Mouse (Mus musculus) lung, postnatal 14 days (tissue): ENCODE results near the gene Efna4.

ENCODE experiments used
- DNase-seq: peaks from one replicate; pipeline ENCODE4 v3.0.0; 2021

The Efna4 gene

DNA sequence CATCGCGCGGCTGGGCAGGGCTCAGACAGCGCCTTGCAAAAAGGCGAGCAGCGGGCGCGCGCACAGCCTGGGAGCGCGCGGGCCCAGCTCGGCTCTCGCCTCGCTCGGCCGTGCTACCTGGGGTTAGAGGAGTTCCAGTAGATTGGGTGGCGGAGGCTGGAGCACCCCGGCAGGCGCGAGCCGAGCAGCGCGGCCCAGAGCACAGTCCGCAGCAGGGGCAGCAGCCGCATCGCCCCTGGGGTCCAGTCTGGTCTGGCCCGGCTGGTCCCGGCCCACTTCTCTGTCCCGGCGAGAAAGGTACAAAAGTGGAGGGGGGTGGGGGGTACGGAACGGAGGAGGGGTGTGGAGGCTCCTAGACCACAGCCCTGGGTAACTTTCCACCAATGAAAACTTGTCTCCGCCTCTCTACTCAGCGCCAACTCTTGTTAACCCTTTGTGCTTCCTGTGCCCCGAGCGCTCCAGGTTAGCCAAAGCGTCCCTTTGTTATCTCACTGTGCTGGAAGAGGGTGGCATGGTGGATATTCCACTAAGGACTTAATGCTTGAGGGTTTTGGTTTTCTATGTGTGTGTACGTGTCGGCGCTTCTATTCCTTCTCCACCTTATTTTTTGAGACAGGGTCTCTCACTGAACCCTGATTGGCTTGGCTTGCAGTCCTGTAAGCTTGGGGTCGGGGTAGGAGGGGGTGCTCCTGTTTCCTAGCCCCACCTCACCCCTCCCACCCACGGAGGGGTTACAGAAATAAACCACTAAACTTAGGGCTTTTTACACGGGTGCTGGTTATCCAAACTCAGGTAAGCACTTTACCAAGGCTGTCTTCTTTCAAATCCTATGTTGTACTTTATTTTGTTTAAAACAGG lies at the start of gene Efna4:
Gene Efna4 (minus strand): TSS at position 308 of the 858 bp plus-strand sequence.
- DNase-seq: peak; percentile 58

GRCm38 (mm10) chr3:89386438-89387420 lies 48.9 kb upstream of the Efna4 start:
- no peak for DNase-seq

- no peak for DNase-seq
Measured at GRCm38 (mm10) chr3:89385451-89385850, 47.6 kb upstream of the Efna4 start.

DNA sequence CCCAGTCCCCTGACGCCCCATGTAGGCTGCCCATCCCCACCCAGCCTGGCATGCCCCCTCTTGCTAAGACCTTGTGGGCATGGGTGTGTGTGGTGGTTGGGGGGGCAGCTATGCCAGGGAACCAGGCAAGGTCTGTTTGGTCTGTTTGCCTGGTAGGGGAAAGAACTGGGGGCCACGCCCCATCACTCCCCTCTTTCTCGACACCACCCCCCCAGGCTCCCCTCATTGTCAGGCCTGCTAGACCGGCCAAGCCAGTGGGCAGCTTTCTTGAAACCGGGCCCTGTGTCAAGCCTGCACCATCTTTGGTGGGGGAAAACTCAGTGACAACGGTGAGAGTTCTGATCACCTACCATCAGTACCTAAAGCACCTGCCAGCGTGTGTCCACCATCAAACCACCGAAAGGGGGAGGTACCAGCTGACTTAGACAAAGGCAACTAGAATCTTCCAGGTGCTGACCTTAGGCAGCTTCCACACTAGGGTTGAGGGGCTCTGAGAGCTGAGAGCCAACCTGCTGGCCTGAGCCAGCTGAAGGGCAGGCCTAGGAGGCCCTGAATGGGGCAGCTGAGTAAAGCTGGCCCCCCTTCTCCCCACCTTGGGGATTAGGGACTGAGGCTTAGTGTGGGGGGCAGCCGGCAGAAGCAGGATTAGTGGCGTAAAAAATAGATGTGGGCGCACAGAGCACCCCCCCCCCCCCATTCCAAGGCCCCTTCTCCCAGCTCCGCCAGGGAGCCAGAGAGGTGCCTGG lies 46.7 kb upstream of the Efna4 start:
- no peak for DNase-seq

GRCm38 (mm10) chr3:89383651-89384255 lies 45.9 kb upstream of the Efna4 start:
- no peak for DNase-seq

DNA sequence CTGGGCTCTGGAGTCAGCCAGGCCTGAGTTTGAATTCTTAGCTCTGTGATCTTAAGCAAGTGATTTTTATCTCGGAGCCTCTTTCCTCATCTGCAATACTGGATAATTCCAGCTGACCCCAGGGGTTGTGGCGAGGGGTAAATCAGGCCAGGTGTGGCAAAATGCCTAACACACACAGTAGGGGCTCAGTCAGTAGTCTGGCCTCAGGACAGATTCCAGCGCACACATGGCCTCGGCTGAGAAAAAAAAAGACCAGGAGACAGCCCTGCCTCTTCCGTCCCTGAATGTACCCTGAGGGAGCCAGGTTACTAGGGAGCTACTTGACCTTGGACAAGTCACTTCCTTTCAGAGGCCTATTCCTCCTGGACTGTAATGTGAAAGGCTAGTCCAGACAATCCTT lies 45.1 kb upstream of the Efna4 start:
- no peak for DNase-seq

- no peak for DNase-seq
Measured at GRCm38 (mm10) chr3:89382033-89382882, 44.4 kb upstream of the Efna4 start.

DNA sequence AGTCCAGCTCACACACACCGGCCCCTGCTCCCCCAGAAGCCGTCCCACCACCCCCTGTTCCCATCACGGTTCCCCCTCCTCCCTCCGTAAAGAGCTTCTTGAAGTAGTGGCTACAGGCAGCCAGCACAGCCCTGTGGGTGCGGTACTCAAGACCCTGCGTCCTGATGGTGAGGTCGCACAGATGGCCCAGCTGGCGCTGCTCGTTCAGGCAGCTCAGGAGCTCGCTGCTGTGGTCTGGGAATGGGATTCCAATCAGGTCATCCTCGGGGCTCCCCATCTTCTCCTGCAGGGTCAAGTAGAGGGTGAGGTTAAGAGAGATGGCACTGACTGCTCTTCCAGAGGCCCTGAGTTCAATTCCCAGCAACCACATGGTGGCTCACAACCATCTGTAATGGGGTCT lies 43.4 kb upstream of the Efna4 start:
- DNase-seq: no peak

GRCm38 (mm10) chr3:89380711-89381110 lies 42.9 kb upstream of the Efna4 start:
- DNase-seq: no peak

DNA sequence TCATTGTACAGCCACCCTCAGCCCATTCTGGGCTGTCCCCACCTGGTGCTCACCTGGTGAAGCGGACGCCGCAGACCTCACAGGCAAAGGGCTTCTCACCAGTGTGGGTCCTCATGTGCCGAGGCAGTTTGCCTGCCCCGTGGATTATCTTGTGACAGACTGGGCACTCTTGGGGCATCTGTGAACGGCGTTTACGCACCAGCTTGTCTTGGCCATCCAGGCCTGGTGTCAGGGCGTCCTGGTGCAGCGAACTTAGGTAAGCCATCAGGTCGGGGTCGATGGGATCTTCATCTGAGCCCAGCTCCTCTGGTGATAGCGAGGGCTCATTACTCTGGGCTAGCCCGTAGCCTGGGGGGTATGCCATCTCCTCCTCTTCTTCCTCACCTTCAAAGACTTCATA lies 42.5 kb upstream of the Efna4 start:
- no peak for DNase-seq

GRCm38 (mm10) chr3:89379388-89380131 lies 41.7 kb upstream of the Efna4 start:
- DNase-seq: no peak

GRCm38 (mm10) chr3:89378394-89379067 lies 40.7 kb upstream of the Efna4 start:
- DNase-seq: peak; percentile 80

GRCm38 (mm10) chr3:89377831-89378230 lies 40.0 kb upstream of the Efna4 start:
- no peak for DNase-seq

GRCm38 (mm10) chr3:89373581-89374231 lies 35.9 kb upstream of the Efna4 start:
- no peak for DNase-seq

GRCm38 (mm10) chr3:89367338-89367737 lies 29.5 kb upstream of the Efna4 start:
- DNase-seq: no peak

DNA sequence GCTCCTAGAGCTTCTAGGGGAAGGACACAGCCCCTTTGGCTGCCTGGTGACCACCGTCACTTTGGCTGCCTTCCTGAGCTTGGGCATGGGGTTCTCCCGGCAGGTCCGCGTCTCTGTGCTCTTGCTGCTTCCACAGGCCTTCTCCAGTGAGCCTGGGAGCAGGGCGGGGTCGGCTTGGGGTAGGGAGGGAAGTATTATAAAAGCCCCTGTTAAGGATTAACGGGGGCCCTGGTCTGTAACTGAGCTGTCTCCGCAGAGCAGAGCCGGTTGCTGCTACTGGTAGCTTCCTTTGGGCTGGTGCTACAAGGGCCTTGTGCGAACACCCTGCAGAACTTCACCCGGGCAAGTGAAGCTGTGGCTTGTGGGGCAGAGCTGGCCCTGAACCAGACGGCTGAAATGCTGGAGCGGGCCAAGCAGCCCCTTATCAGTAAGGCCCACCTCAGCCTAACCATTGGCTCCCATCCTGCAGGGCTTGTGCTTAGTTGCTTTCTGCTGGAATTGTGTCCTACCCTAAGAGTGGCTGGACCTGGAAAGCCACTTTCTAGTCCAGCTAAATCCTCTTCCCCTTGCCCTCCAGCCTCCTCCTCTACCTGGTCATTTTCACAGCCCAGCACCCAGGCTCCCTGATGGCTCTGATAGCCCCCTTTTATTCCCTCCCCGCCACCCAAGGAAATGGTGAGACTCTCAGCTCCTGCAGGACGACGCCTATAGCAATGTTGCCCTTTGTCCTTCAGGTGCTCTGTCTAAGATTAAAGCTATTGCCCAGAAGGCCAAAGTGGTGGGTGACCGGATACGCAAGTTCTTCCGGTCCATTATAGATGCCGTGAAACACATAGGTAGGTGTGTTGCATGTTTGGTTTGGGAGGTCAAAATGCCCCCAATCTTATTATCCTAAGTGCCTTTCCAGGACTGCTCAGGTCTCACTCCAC lies 27.9 kb upstream of the Efna4 start:
- no peak for DNase-seq

DNA sequence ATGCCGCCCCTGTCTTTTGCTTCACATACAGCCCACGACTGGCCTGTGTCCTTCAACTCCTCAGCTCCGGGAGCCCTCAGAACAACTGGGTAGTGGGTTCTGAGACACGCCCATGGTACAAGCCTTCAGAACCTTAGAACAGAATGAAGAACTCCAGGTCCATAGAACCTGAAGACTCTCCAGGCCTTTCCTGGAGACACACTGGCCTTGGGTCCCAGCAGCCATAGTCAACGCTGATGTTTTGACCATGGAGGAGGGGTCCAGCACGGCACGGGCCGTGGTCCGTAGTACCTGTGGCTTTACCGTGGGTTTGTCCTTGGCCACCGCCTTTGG lies 27.3 kb upstream of the Efna4 start, which contains the start of gene Dcst1:
Gene Dcst1 (minus strand): TSS at position 101 of the 333 bp plus-strand sequence.
- DNase-seq: no peak

GRCm38 (mm10) chr3:89364631-89365030 lies 26.8 kb upstream of the Efna4 start:
- no peak for DNase-seq
